Mouse (Mus musculus) ovary, adult 10 weeks (tissue): ENCODE results near the gene Irf8. TPM values are rescaled to one million over a fixed set of nuclear protein-coding genes. Genes with fewer than 3 reads are reported as not detected.

Source experiments
- polyA plus RNA-seq: library from polyadenylated mRNA; stranded (reverse); fragments of 350-450 nt; fragmentation: Illumina TruSeq; extraction: RNeasy Lipid Tissue Mini Kit (QIAGEN cat#74804); gene quantifications from one replicate; pipeline ENCODE4 v1.2.3, GENCODE M21; 2014

Gene Irf8
- 1.3 TPM for polyA plus RNA-seq

DNA sequence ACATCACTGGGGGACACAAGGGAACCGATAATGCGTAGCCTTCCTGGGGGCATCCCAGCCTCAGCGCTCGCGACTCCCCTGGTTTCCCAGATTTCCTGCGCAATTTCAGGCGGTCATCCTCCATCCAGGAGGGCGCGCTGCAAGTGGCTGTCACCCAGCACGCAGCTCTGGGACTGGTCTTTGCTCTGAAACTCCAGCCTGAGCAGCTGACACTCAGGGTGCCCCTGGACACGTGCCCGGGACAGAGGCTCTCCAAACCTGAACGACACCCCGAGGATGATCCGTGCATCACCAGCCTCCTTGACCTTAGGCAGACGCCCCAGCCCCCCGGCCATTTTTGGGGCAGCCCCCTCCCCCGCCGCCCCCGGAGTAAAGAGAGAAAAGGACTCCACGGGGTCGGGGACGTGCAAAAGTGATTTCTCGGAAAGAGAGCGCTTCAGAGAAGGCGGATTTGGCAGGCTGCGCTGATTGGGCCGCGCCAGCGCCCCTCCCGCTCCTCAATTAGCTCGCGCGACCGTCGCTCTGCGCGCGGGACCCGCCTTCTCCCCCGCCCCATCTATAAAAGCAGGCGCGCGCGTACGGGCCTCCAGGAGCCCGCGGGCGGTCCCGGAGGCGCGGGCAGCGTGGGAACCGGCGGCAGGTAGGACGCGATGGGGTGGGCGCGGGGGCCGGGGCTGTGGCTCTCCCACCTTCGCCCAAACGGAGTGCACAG is at the start of gene Irf8:
TSS of gene Irf8 (plus strand) at position 589 of the 712 bp plus-strand sequence.

Other genes with a start within 250 kb of the Irf8 start
- gene Gins2, start 147.1 kb upstream of the Irf8 start, polyA plus RNA-seq: 1.3 TPM
- not detected for gene 1190005I06Rik, start 88.7 kb upstream of the Irf8 start, polyA plus RNA-seq
- gene Gm27021, start 68.3 kb upstream of the Irf8 start, polyA plus RNA-seq: not detected
- 14.3 TPM for gene Cox4i1, start 68.1 kb upstream of the Irf8 start, polyA plus RNA-seq
- gene Emc8, start 67.8 kb upstream of the Irf8 start, polyA plus RNA-seq: 8.4 TPM